Mouse (Mus musculus) midbrain, embryonic 13.5 days (tissue): ENCODE results near the gene Kif13a. TPM values are rescaled to one million over a fixed set of nuclear protein-coding genes. Genes with fewer than 3 reads are reported as not detected.

Experiments used
- ATAC-seq: fragments of 200-750 bp; cut with Nextera tagmentation; 2 replicates; pipeline ENCODE4 v1.8.0; 2017; ENCODE audit warnings: mild to moderate bottlenecking, moderate TSS enrichment, moderate library complexity
- H3K27ac ChIP-seq: fragments of 300-500 bp; sonication (generic); 2 replicates; pipeline ENCODE4 v1.5.1; 2015; ENCODE audit warnings: inconsistent platforms, mild to moderate bottlenecking, moderate library complexity
- H3K27me3 ChIP-seq: fragments of 300-500 bp; sonication (generic); 2 replicates; pipeline ENCODE4 v1.6.1; 2015; ENCODE audit warnings: mild to moderate bottlenecking, inconsistent platforms
- H3K36me3 ChIP-seq: fragments of 300-500 bp; sonication (generic); 2 replicates; pipeline ENCODE4 v1.6.1; 2015; ENCODE audit warnings: mild to moderate bottlenecking, inconsistent platforms
- H3K4me1 ChIP-seq: fragments of 300-500 bp; sonication (generic); replicated peaks from 2 replicates; pipeline ENCODE4 v1.6.1; 2015; ENCODE audit warnings: inconsistent platforms
- H3K4me2 ChIP-seq: fragments of 300-500 bp; sonication (generic); replicated peaks from 2 replicates; pipeline ENCODE4 v1.6.1; 2015; ENCODE audit warnings: moderate library complexity, mild to moderate bottlenecking, inconsistent platforms
- H3K4me3 ChIP-seq: fragments of 300-500 bp; sonication (generic); replicated peaks from 2 replicates; pipeline ENCODE4 v1.5.1; 2015; ENCODE audit warnings: mild to moderate bottlenecking, inconsistent platforms
- H3K9ac ChIP-seq: fragments of 300-500 bp; sonication (generic); replicated peaks from 2 replicates; pipeline ENCODE4 v1.6.1; 2015; ENCODE audit warnings: mild to moderate bottlenecking, inconsistent platforms
- H3K9me3 ChIP-seq: fragments of 300-500 bp; sonication (generic); 2 replicates; pipeline ENCODE4 v1.6.1; 2016; ENCODE audit warnings: mild to moderate bottlenecking, inconsistent platforms
- WGBS: fragments of 180-500 bp; shearing (Covaris S2); methylation state at CpG from one replicate; pipeline ENCODE4 v1.1.7; 2015; 5-methylcytosine and 5-hydroxymethylcytosine counted together
- polyA plus RNA-seq: library from polyadenylated mRNA; unstranded; fragments of >200 nt; fragmentation: Nextera tagmentation; extraction: Ambion mirVana; gene quantifications from 2 replicates; pipeline ENCODE4 v1.2.1, GENCODE M21; 2015

The Kif13a gene
- polyA plus RNA-seq, 1 experiment from 2014 or later, result 9.6 TPM

- no peaks in the 10 kb centered on the region for H3K9me3 ChIP-seq
- peak; percentile 53 for ATAC-seq
- H3K9ac ChIP-seq, result peak overlapping the region; percentile 21; the same call in 1 of the 2 replicates
- WGBS, result 39% methylated on average over 8 of the region's 8 CpGs
- H3K4me2 ChIP-seq, result 0 out of 2 replicates have a peak overlapping the region, but pooled peaks have one; percentile 11
- peaks cover 43% of the 10 kb centered on the region for H3K36me3 ChIP-seq
- no peaks in the 10 kb centered on the region for H3K27me3 ChIP-seq
- H3K4me1 ChIP-seq, result peaks cover 9% of the 10 kb centered on the region
- H3K27ac ChIP-seq, result peak overlapping the region; percentile 71; the same call in 1 of the 2 replicates
- no peak overlapping the region for H3K4me3 ChIP-seq
Observed at GRCm38 (mm10) chr13:46759281-46759809, 170.3 kb downstream of the Kif13a start.

DNA sequence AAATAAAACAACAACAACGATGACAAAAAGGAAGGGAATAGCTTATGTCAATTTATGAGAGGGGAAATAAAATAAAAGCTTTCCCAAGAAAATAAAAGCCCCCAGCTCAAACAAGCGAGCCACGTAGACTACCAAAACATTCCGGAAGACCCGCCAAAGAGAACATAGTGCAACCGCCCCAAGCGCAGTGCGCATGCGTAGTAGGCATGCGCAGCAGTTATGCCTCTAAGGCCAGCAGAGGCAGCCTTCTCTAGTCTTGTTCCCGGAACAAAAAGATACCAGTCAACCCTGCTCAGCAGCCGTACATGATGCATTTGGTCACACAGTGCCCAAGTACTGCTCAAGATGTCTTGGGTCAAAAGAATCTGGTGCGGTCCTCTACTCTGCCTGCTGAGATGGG is 171.0 kb downstream of the Kif13a start:
- Histone ChIP-seq H3K36me3 (peaks cover 38% of the 10 kb centered on the region), H3K4me3 (no peak overlapping the region), H3K27ac (peak overlapping the region; percentile 71; the same call in 1 of the 2 replicates), H3K9ac (no peak overlapping the region), H3K27me3 (no peaks in the 10 kb centered on the region), H3K9me3 (no peaks in the 10 kb centered on the region), H3K4me1 (peaks cover 9% of the 10 kb centered on the region), H3K4me2 (no peak overlapping the region)
- ATAC-seq, result no peak
- 94% methylated on average over 13 of the region's 13 CpGs for WGBS

DNA sequence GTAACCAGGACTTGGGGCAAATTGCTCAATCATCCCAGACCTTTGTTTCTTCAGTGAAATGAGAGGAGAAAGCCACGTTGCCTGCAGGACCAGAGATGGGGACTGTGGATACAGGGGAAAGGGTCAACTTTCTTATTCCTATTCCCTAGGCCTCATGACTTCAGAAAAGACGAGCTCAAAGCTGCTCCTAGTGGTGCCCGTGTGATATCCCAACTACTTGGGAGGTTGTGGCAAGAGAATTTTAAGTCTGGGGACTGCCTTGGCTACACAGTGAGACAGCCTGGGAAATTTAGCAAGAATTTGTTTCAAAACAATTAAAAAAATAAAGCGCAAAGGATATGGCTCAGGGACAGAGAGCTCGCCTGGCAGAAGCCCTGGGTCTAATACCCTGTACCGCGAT is 171.7 kb downstream of the Kif13a start:
- no peak overlapping the region for H3K27ac ChIP-seq
- H3K9ac ChIP-seq, result no peak overlapping the region
- H3K9me3 ChIP-seq, result no peaks in the 10 kb centered on the region
- no peaks in the 10 kb centered on the region for H3K27me3 ChIP-seq
- 89% methylated on average over 7 of the region's 7 CpGs for WGBS
- ATAC-seq, result no peak
- no peak overlapping the region for H3K4me3 ChIP-seq
- H3K36me3 ChIP-seq, result peaks cover 34% of the 10 kb centered on the region
- no peak overlapping the region for H3K4me2 ChIP-seq
- H3K4me1 ChIP-seq, result peaks cover 9% of the 10 kb centered on the region

- H3K4me3 ChIP-seq, result no peak overlapping the region
- ATAC-seq, result no peak
- H3K36me3 ChIP-seq, result peaks cover 33% of the 10 kb centered on the region
- no peaks in the 10 kb centered on the region for H3K4me1 ChIP-seq
- no peaks in the 10 kb centered on the region for H3K27me3 ChIP-seq
- H3K9ac ChIP-seq, result no peak overlapping the region
- H3K27ac ChIP-seq, result no peak overlapping the region
- H3K4me2 ChIP-seq, result no peak overlapping the region
- WGBS, result 94% methylated on average over 5 of the region's 5 CpGs
- H3K9me3 ChIP-seq, result no peaks in the 10 kb centered on the region
Observed at GRCm38 (mm10) chr13:46753294-46753693, 176.4 kb downstream of the Kif13a start.

- 87% methylated on average over 13 of the region's 13 CpGs for WGBS
- H3K27ac ChIP-seq, result no peak overlapping the region
- no peak for ATAC-seq
- H3K4me1 ChIP-seq, result no peaks in the 10 kb centered on the region
- H3K4me2 ChIP-seq, result no peak overlapping the region
- H3K9me3 ChIP-seq, result no peaks in the 10 kb centered on the region
- no peak overlapping the region for H3K9ac ChIP-seq
- no peak overlapping the region for H3K4me3 ChIP-seq
- H3K27me3 ChIP-seq, result no peaks in the 10 kb centered on the region
- peaks cover 33% of the 10 kb centered on the region for H3K36me3 ChIP-seq
Observed at GRCm38 (mm10) chr13:46752566-46753229, 177.0 kb downstream of the Kif13a start.

- Histone ChIP-seq H3K4me2 (no peak overlapping the region), H3K9ac (no peak overlapping the region), H3K4me3 (no peak overlapping the region), H3K9me3 (no peaks in the 10 kb centered on the region), H3K4me1 (no peaks in the 10 kb centered on the region), H3K36me3 (peaks cover 33% of the 10 kb centered on the region), H3K27me3 (no peaks in the 10 kb centered on the region), H3K27ac (no peak overlapping the region)
- 93% methylated on average over 5 of the region's 5 CpGs for WGBS
- no peak for ATAC-seq
Observed at GRCm38 (mm10) chr13:46748138-46748873, 181.4 kb downstream of the Kif13a start.

DNA sequence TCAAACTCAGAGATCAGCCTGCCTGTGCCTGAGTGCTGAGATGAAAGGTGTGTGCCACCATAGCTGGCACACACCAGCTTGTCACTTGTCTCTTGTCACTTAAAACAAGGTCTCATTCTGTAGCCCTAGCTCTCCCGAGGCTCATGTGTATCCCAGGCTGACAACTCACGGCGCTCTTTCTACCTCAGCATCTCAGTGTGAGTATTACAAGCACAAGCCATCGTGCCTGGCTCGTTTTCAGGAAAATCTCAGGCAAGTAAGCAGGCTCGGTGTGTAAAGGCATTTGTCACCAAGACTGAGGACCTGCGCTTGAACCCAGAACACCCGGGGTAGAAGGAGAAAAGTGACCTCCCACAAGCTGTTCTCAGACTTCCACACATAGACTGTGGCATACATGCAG is 185.8 kb downstream of the Kif13a start:
- ATAC-seq, result no peak
- WGBS, result 85% methylated on average over 8 of the region's 8 CpGs
- no peaks in the 10 kb centered on the region for H3K27me3 ChIP-seq
- no peak overlapping the region for H3K4me2 ChIP-seq
- no peak overlapping the region for H3K9ac ChIP-seq
- no peaks in the 10 kb centered on the region for H3K36me3 ChIP-seq
- no peak overlapping the region for H3K27ac ChIP-seq
- H3K9me3 ChIP-seq, result no peaks in the 10 kb centered on the region
- no peaks in the 10 kb centered on the region for H3K4me1 ChIP-seq
- H3K4me3 ChIP-seq, result no peak overlapping the region

DNA sequence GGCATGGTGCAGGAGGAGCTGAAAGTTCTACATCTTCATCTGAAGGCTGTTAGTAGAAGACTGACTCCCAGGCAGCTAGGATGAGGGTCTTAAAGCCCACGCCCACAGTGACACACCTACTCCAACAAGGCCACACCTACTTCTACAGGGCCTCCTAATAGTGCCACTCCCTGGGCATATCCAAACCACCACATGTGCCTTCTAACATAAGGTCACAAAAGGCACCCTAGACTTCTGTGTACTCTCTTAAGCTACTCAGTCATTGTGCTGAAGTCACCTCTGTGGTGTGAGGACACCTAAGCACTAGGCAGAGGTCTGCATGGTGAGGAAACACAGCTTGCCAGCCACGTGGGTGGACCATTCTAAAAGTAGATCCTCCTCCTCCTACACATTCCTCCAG is 187.3 kb downstream of the Kif13a start:
- H3K27ac ChIP-seq, result no peak overlapping the region
- no peaks in the 10 kb centered on the region for H3K4me1 ChIP-seq
- H3K27me3 ChIP-seq, result no peaks in the 10 kb centered on the region
- H3K4me3 ChIP-seq, result no peak overlapping the region
- ATAC-seq, result no peak
- WGBS, result 69% methylated on average over 2 of the region's 2 CpGs
- no peaks in the 10 kb centered on the region for H3K36me3 ChIP-seq
- no peaks in the 10 kb centered on the region for H3K9me3 ChIP-seq
- H3K4me2 ChIP-seq, result no peak overlapping the region
- no peak overlapping the region for H3K9ac ChIP-seq

DNA sequence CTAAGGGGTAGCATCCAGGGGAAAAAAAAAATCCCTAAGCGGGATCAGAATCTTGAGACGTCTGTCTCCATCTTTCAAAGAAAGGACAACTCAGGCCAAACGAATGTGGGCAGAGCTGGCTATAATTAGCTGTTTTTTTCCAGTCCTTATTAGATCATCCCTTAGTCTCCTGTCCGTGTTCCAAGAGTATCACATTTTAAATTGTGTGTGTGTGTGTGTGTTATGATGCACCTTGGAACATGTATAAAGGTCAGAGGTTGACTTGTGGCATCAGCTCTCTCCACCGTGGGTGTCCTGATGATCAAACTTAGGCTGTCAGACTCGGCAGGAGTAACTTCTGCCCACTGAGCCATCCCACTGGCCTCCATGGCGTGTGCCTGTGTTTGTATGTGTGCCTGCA is 190.2 kb downstream of the Kif13a start:
- H3K27me3 ChIP-seq, result peaks cover 6% of the 10 kb centered on the region; the same call in 1 of the 2 replicates
- H3K4me3 ChIP-seq, result no peak overlapping the region
- 79% methylated on average over 7 of the region's 7 CpGs for WGBS
- no peak overlapping the region for H3K9ac ChIP-seq
- H3K4me1 ChIP-seq, result peaks cover 14% of the 10 kb centered on the region
- H3K27ac ChIP-seq, result no peak overlapping the region
- ATAC-seq, result no peak
- H3K36me3 ChIP-seq, result no peaks in the 10 kb centered on the region
- no peaks in the 10 kb centered on the region for H3K9me3 ChIP-seq
- no peak overlapping the region for H3K4me2 ChIP-seq

- Histone ChIP-seq H3K4me2 (no peak overlapping the region), H3K4me3 (no peak overlapping the region), H3K9me3 (no peaks in the 10 kb centered on the region), H3K9ac (no peak overlapping the region), H3K27ac (no peak overlapping the region), H3K4me1 (peaks cover 14% of the 10 kb centered on the region), H3K27me3 (peaks cover 6% of the 10 kb centered on the region; the same call in 1 of the 2 replicates), H3K36me3 (no peaks in the 10 kb centered on the region)
- no peak for ATAC-seq
- 87% methylated on average over 4 of the region's 4 CpGs for WGBS
Observed at GRCm38 (mm10) chr13:46737482-46737881, 192.2 kb downstream of the Kif13a start.

DNA sequence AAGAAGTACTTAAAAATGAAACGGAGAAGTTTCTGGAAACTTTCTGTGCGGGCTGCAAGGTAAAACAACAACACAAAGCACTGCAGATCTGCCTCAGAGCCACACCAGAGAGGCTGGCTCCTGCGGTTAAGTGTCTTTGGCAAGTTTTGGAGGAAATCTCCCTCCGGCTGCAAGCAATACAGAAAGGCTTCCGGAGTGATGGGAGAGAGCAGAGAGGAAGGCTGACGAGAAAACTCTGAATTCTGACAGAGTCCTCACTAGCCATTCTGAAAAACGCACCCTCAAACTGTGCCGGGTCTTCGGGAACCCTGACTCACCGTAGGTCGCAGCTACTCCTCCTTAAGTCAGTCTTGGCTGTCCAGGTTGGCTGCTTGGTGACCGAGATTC is 193.2 kb downstream of the Kif13a start:
- Histone ChIP-seq H3K4me1 (peaks cover 14% of the 10 kb centered on the region), H3K4me3 (peak overlapping the region; percentile 35), H3K27me3 (peaks cover 6% of the 10 kb centered on the region; the same call in 1 of the 2 replicates), H3K9ac (0 out of 2 replicates have a peak overlapping the region, but pooled peaks have one; percentile 0), H3K4me2 (peak overlapping the region; percentile 64), H3K36me3 (no peaks in the 10 kb centered on the region), H3K9me3 (no peaks in the 10 kb centered on the region), H3K27ac (no peak overlapping the region)
- no peak for ATAC-seq
- WGBS, result 7% methylated on average over 12 of the region's 12 CpGs

GRCm38 (mm10) chr13:46735808-46736478 is 193.7 kb downstream of the Kif13a start:
- Histone ChIP-seq H3K4me2 (peak overlapping the region; percentile 64), H3K9me3 (no peaks in the 10 kb centered on the region), H3K27ac (no peak overlapping the region), H3K9ac (peak overlapping the region; percentile 53), H3K4me1 (peaks cover 14% of the 10 kb centered on the region), H3K4me3 (peak overlapping the region; percentile 35), H3K36me3 (no peaks in the 10 kb centered on the region), H3K27me3 (peaks cover 6% of the 10 kb centered on the region; the same call in 1 of the 2 replicates)
- under 1% methylated on average over 20 of the region's 20 CpGs for WGBS
- ATAC-seq, result no peak
